Mouse (Mus musculus) heart, embryonic 12.5 days (tissue): ENCODE measurements around the gene Eml4. TPM values are rescaled to one million over a fixed set of nuclear protein-coding genes. Genes with fewer than 3 reads are reported as not detected.

ENCODE experiments used
- ATAC-seq: fragments of 200-750 bp; cut with Nextera tagmentation; 2 replicates; pipeline ENCODE4 v1.8.0; 2017; ENCODE audit warnings: moderate TSS enrichment, moderate library complexity; ENCODE audit not compliant: insufficient number of reproducible peaks, low FRiP score
- H3K27ac ChIP-seq: fragments of 300-500 bp; sonication (generic); 2 replicates; pipeline ENCODE4 v1.5.1; 2016; ENCODE audit warnings: mild to moderate bottlenecking, moderate library complexity; ENCODE audit not compliant: poor library complexity, severe bottlenecking
- H3K27me3 ChIP-seq: fragments of 300-500 bp; sonication (generic); replicated peaks from 2 replicates; pipeline ENCODE4 v1.6.1; 2016; ENCODE audit warnings: mild to moderate bottlenecking, moderate library complexity
- H3K36me3 ChIP-seq: fragments of 300-500 bp; sonication (generic); 2 replicates; pipeline ENCODE4 v1.6.1; 2016; ENCODE audit warnings: mild to moderate bottlenecking, moderate library complexity
- H3K4me1 ChIP-seq: fragments of 300-500 bp; sonication (generic); replicated peaks from 2 replicates; pipeline ENCODE4 v1.6.1; 2016; ENCODE audit warnings: mild to moderate bottlenecking
- H3K4me2 ChIP-seq: fragments of 300-500 bp; sonication (generic); 2 replicates; pipeline ENCODE4 v1.6.1; 2016; ENCODE audit warnings: mild to moderate bottlenecking, moderate library complexity
- H3K4me3 ChIP-seq: fragments of 300-500 bp; sonication (generic); 2 replicates; pipeline ENCODE4 v1.5.1; 2016; ENCODE audit warnings: mild to moderate bottlenecking
- H3K9ac ChIP-seq: fragments of 300-500 bp; sonication (generic); 2 replicates; pipeline ENCODE4 v1.6.1; 2016; ENCODE audit warnings: mild to moderate bottlenecking, moderate library complexity
- H3K9me3 ChIP-seq: fragments of 300-500 bp; sonication (generic); replicated peaks from 2 replicates; pipeline ENCODE4 v1.6.1; 2016; ENCODE audit warnings: mild to moderate bottlenecking, moderate library complexity
- WGBS: fragments of 180-500 bp; shearing (Covaris S2); methylation state at CpG from one replicate; pipeline ENCODE4 v1.1.7; 2016; 5-methylcytosine and 5-hydroxymethylcytosine counted together
- polyA plus RNA-seq: library from polyadenylated mRNA; unstranded; fragments of >200 nt; fragmentation: Nextera tagmentation; extraction: Ambion mirVana; gene quantifications from 2 replicates; pipeline ENCODE4 v1.2.1, GENCODE M21; 2016

Eml4 gene
- polyA plus RNA-seq, 1 experiment from 2014 or later: 27.6 TPM

- H3K27ac ChIP-seq: peak overlapping the region; percentile 80
- peak overlapping the region; percentile 33 for H3K4me3 ChIP-seq
- peak; percentile 85 for ATAC-seq
- no peaks in the 10 kb centered on the region for H3K36me3 ChIP-seq
- H3K9me3 ChIP-seq: no peaks in the 10 kb centered on the region
- H3K9ac ChIP-seq: no peak overlapping the region
- WGBS: 27% methylated on average over 13 of the region's 13 CpGs
- H3K4me2 ChIP-seq: peak overlapping the region; percentile 66
- no peaks in the 10 kb centered on the region for H3K27me3 ChIP-seq
- H3K4me1 ChIP-seq: peaks cover 38% of the 10 kb centered on the region
Observed at GRCm38 (mm10) chr17:83526624-83527532, 176.1 kb downstream of the Eml4 start.

- Histone ChIP-seq H3K9ac (peak overlapping the region; percentile 32; the same call in 1 of the 2 replicates), H3K4me1 (peaks cover 38% of the 10 kb centered on the region), H3K36me3 (no peaks in the 10 kb centered on the region), H3K9me3 (no peaks in the 10 kb centered on the region), H3K27me3 (no peaks in the 10 kb centered on the region), H3K4me2 (peak overlapping the region; percentile 66), H3K4me3 (peak overlapping the region; percentile 33), H3K27ac (peak overlapping the region; percentile 80)
- whole genome bisulfite sequencing: 9% methylated on average over 17 of the region's 17 CpGs
- ATAC-seq: peak; percentile 80
Observed at GRCm38 (mm10) chr17:83527651-83528381, 177.1 kb downstream of the Eml4 start.

Other genes starting within 250 kb of the Eml4 start
- 13.5 and 13.9 TPM in 2 replicates for gene Pkdcc, start 135.6 kb upstream of the Eml4 start, polyA plus RNA-seq
- 188 and 192 TPM in 2 replicates for gene Cox7a2l, start 166.4 kb downstream of the Eml4 start, polyA plus RNA-seq